Mouse (Mus musculus): ENCODE measurements around the gene Diaph2. TPM values are rescaled to one million over a fixed set of nuclear protein-coding genes. Genes with fewer than 3 reads are reported as not detected.

The Diaph2 gene
- polyA plus RNA-seq, 1 experiment = 1.4 TPM

DNA sequence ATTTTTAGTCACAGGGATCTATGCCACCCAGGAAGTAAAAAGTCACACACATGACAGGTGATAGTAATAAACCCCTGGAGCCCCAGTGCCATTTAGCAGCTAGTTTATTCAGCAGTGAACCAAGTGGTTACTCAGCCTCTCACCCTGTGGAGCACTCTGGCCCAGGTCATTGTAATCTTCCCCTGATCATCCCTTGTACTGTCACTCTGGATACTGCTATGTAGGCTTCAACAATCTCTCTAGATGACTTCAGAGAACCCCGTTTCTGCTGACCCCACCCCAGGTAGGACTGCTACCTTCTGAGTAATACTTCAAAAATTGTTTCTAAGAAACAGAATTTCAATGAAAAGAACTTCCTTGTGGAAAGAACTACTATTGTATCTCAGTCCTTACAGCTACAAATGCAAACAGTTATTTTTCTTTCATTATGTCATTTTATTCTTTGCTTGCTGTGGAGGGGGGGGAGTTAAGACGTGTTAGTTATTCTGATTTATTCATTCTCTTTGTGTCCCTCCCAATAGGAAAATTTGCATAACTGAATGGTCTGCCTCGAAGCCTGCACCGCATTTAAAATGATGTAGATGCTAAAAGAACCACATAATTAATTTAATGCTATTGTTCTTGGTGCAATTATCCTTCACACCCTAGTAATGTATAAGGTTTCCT, 702.4 kb downstream of the Diaph2 start:
- H3K4me3 ChIP-seq (ENCODE audit: insufficient read depth, poor library complexity, severe bottlenecking) = no peak overlapping the region
- no peaks in the 10 kb centered on the region for H3K79me3 ChIP-seq (ENCODE audit: low read depth)
- H3K36me3 ChIP-seq (ENCODE audit: control insufficient read depth, insufficient read depth) = no peaks in the 10 kb centered on the region
- TF ChIP-seq USF1 (IDR thresholded peaks at IDR 0.05; ENCODE audit: low read depth) (no peak), FOSL1 (IDR thresholded peaks at IDR 0.05; ENCODE audit: insufficient read depth, low read length, poor library complexity, severe bottlenecking) (no peak), CTCF (IDR thresholded peaks at IDR 0.05; ENCODE audit: control insufficient read depth, insufficient read depth, insufficient read length) (no peak), MYOD1 (IDR thresholded peaks at IDR 0.05; ENCODE audit: control insufficient read depth, insufficient read length, low read depth) (no peak), CEBPB (IDR thresholded peaks at IDR 0.05; ENCODE audit: low read depth) (no peak), MAX (IDR thresholded peaks at IDR 0.05) (no peak), MYOG (IDR thresholded peaks at IDR 0.05; ENCODE audit: control insufficient read depth, extremely low read depth, insufficient read length) (no peak)
- H3ac ChIP-seq (ENCODE audit: control insufficient read depth, insufficient read length, low read depth) = no peak overlapping the region
- no peaks in the 10 kb centered on the region for H3K27me3 ChIP-seq (ENCODE audit: control insufficient read depth, insufficient read depth, insufficient read length)
- H3K79me2 ChIP-seq (ENCODE audit: control insufficient read depth, insufficient read depth) = no peaks in the 10 kb centered on the region

DNA sequence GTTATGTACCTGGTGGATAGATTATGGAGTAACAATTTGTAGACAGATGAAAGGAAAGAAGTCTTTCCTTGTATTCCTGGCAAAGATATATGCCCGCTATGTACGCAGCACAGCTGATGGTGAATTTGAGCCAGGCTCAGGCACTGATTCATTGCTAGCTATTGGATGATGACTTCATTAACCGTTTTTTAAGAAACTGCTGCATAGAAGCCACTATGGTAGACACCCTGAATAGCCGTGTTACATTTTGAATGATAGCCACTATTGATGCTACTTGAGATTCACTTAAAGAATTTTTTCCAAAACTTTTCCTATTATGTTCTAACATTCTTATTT, 702.9 kb downstream of the Diaph2 start:
- Histone ChIP-seq H3K36me3 (ENCODE audit: control insufficient read depth, insufficient read depth) (no peaks in the 10 kb centered on the region), H3K79me2 (ENCODE audit: control insufficient read depth, insufficient read depth) (no peaks in the 10 kb centered on the region), H3K27me3 (ENCODE audit: control insufficient read depth, insufficient read depth, insufficient read length) (no peaks in the 10 kb centered on the region), H3K4me3 (ENCODE audit: insufficient read depth, poor library complexity, severe bottlenecking) (no peak overlapping the region), H3ac (ENCODE audit: control insufficient read depth, insufficient read length, low read depth) (no peak overlapping the region), H3K79me3 (ENCODE audit: low read depth) (no peaks in the 10 kb centered on the region)
- TF ChIP-seq MYOD1 (IDR thresholded peaks at IDR 0.05; ENCODE audit: control insufficient read depth, insufficient read length, low read depth) = no peak

DNA sequence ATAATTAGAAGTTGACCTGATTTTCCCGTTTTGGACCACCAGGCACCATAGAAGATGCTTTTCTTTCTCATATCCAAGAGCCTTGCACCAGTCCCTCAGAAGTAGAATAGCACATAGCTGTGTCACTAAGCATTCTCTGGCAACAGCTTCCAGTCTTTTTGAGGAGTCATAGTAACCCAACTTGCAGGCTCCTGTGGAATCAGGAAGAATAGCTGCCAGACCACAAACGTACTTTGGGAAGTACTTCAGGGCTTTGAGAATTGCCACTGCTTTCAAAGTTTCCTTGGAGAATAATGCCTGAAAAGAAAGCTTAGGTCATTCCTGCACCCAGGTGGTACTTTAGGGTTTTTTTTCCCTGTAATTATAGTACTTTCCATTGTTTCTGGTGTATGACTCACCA, 723.6 kb downstream of the Diaph2 start:
- H3K27me3 ChIP-seq (ENCODE audit: control insufficient read depth, insufficient read depth, insufficient read length) = no peaks in the 10 kb centered on the region
- no peaks in the 10 kb centered on the region for H3K36me3 ChIP-seq (ENCODE audit: control insufficient read depth, insufficient read depth)
- H3K4me3 ChIP-seq (ENCODE audit: insufficient read depth, poor library complexity, severe bottlenecking) = no peak overlapping the region
- no peaks in the 10 kb centered on the region for H3K79me2 ChIP-seq (ENCODE audit: control insufficient read depth, insufficient read depth)
- H3K79me3 ChIP-seq (ENCODE audit: low read depth) = no peaks in the 10 kb centered on the region
- no peak overlapping the region for H3ac ChIP-seq (ENCODE audit: control insufficient read depth, insufficient read length, low read depth)
- TF ChIP-seq MYOG (IDR thresholded peaks at IDR 0.05; ENCODE audit: control insufficient read depth, extremely low read depth, insufficient read length) = no peak
- TF ChIP-seq CEBPB (IDR thresholded peaks at IDR 0.05; ENCODE audit: low read depth) = no peak
- no peak for TF ChIP-seq USF1 (IDR thresholded peaks at IDR 0.05; ENCODE audit: low read depth)
- TF ChIP-seq MYOD1 (IDR thresholded peaks at IDR 0.05; ENCODE audit: control insufficient read depth, insufficient read length, low read depth) = no peak
- TF ChIP-seq FOSL1 (IDR thresholded peaks at IDR 0.05; ENCODE audit: insufficient read depth, low read length, poor library complexity, severe bottlenecking) = no peak
- TF ChIP-seq MAX (IDR thresholded peaks at IDR 0.05) = no peak
- no peak for TF ChIP-seq CTCF (IDR thresholded peaks at IDR 0.05; ENCODE audit: control insufficient read depth, insufficient read depth, insufficient read length)

- Histone ChIP-seq H3K36me3 (ENCODE audit: control insufficient read depth, insufficient read depth) (no peaks in the 10 kb centered on the region), H3ac (ENCODE audit: control insufficient read depth, insufficient read length, low read depth) (no peak overlapping the region), H3K4me3 (ENCODE audit: insufficient read depth, poor library complexity, severe bottlenecking) (no peak overlapping the region), H3K27me3 (ENCODE audit: control insufficient read depth, insufficient read depth, insufficient read length) (no peaks in the 10 kb centered on the region), H3K79me3 (ENCODE audit: low read depth) (no peaks in the 10 kb centered on the region), H3K79me2 (ENCODE audit: control insufficient read depth, insufficient read depth) (no peaks in the 10 kb centered on the region)
- TF ChIP-seq USF1 (IDR thresholded peaks at IDR 0.05; ENCODE audit: low read depth) (no peak), MYOD1 (IDR thresholded peaks at IDR 0.05; ENCODE audit: control insufficient read depth, insufficient read length, low read depth) (no peak), FOSL1 (IDR thresholded peaks at IDR 0.05; ENCODE audit: insufficient read depth, low read length, poor library complexity, severe bottlenecking) (no peak), MAX (IDR thresholded peaks at IDR 0.05) (no peak), CEBPB (IDR thresholded peaks at IDR 0.05; ENCODE audit: low read depth) (no peak)
Observed at GRCm38 (mm10) chrX:130480877-130481276, 731.3 kb downstream of the Diaph2 start.

GRCm38 (mm10) chrX:130502680-130503464, 753.3 kb downstream of the Diaph2 start:
- H3K4me3 ChIP-seq (ENCODE audit: insufficient read depth, poor library complexity, severe bottlenecking) = no peak overlapping the region
- no peaks in the 10 kb centered on the region for H3K36me3 ChIP-seq (ENCODE audit: control insufficient read depth, insufficient read depth)
- TF ChIP-seq MAX (IDR thresholded peaks at IDR 0.05) = no peak
- no peak for TF ChIP-seq MYOG (IDR thresholded peaks at IDR 0.05; ENCODE audit: control insufficient read depth, extremely low read depth, insufficient read length)
- TF ChIP-seq FOSL1 (IDR thresholded peaks at IDR 0.05; ENCODE audit: insufficient read depth, low read length, poor library complexity, severe bottlenecking) = no peak
- TF ChIP-seq CEBPB (IDR thresholded peaks at IDR 0.05; ENCODE audit: low read depth) = no peak
- TF ChIP-seq CTCF (IDR thresholded peaks at IDR 0.05; ENCODE audit: control insufficient read depth, insufficient read depth, insufficient read length) = no peak
- TF ChIP-seq MYOD1 (IDR thresholded peaks at IDR 0.05; ENCODE audit: control insufficient read depth, insufficient read length, low read depth) = no peak
- TF ChIP-seq USF1 (IDR thresholded peaks at IDR 0.05; ENCODE audit: low read depth) = no peak
- no peaks in the 10 kb centered on the region for H3K27me3 ChIP-seq (ENCODE audit: control insufficient read depth, insufficient read depth, insufficient read length)
- no peaks in the 10 kb centered on the region for H3K79me2 ChIP-seq (ENCODE audit: control insufficient read depth, insufficient read depth)
- no peak overlapping the region for H3ac ChIP-seq (ENCODE audit: control insufficient read depth, insufficient read length, low read depth)
- H3K79me3 ChIP-seq (ENCODE audit: low read depth) = no peaks in the 10 kb centered on the region

DNA sequence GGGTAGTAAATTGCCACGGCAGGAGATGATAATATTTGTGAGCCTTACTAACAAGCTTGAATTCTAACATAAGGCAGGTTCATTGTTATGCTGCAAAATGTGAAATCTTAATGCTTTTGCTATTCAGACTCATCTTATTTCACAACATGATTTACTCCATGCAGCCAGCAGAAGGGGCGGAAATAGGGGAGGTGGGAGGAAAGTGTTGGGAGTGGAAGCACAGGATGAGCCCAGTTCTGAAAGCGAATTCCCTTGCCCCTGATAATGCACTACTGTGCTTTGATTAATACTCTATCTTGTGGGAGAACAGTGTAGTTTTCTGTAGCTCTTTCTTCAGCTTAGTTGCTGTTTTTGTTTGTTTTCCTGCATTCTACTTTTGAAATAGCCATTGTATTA, 753.9 kb downstream of the Diaph2 start:
- Histone ChIP-seq H3K36me3 (ENCODE audit: control insufficient read depth, insufficient read depth) (no peaks in the 10 kb centered on the region), H3K27me3 (ENCODE audit: control insufficient read depth, insufficient read depth, insufficient read length) (no peaks in the 10 kb centered on the region), H3K4me3 (ENCODE audit: insufficient read depth, poor library complexity, severe bottlenecking) (no peak overlapping the region), H3K79me2 (ENCODE audit: control insufficient read depth, insufficient read depth) (no peaks in the 10 kb centered on the region), H3ac (ENCODE audit: control insufficient read depth, insufficient read length, low read depth) (no peak overlapping the region), H3K79me3 (ENCODE audit: low read depth) (no peaks in the 10 kb centered on the region)
- no peak for TF ChIP-seq USF1 (IDR thresholded peaks at IDR 0.05; ENCODE audit: low read depth)
- TF ChIP-seq MYOG (IDR thresholded peaks at IDR 0.05; ENCODE audit: control insufficient read depth, extremely low read depth, insufficient read length) = no peak
- no peak for TF ChIP-seq MYOD1 (IDR thresholded peaks at IDR 0.05; ENCODE audit: control insufficient read depth, insufficient read length, low read depth)
- TF ChIP-seq CTCF (IDR thresholded peaks at IDR 0.05; ENCODE audit: control insufficient read depth, insufficient read depth, insufficient read length) = no peak
- no peak for TF ChIP-seq MAX (IDR thresholded peaks at IDR 0.05)
- no peak for TF ChIP-seq FOSL1 (IDR thresholded peaks at IDR 0.05; ENCODE audit: insufficient read depth, low read length, poor library complexity, severe bottlenecking)
- TF ChIP-seq CEBPB (IDR thresholded peaks at IDR 0.05; ENCODE audit: low read depth) = no peak
